Mouse (Mus musculus): ENCODE measurements at regions not wholly inside any gene's neighbourhood (a gene's known extent, or its start where the extent isn't known, plus 50 kb on each side); places are given as distances from the start of the nearest gene placed in this dataset.

GRCm38 (mm10) chr16:30652692-30653091, 53.2 kb downstream of the Fam43a start:
- DNase-seq, result no peak

- DNase-seq, result peak; percentile 27 to 47
Measured at GRCm38 (mm10) chr16:30653806-30654205, 54.3 kb downstream of the Fam43a start.

- no peak for DNase-seq
Measured at GRCm38 (mm10) chr16:30654226-30654625, 54.7 kb downstream of the Fam43a start.

GRCm38 (mm10) chr16:30655798-30656221, 56.3 kb downstream of the Fam43a start:
- DNase-seq, result peak; percentile 54 to 63

GRCm38 (mm10) chr16:30656881-30657280, 57.4 kb downstream of the Fam43a start:
- DNase-seq, result no peak

GRCm38 (mm10) chr16:30658921-30659320, 59.4 kb downstream of the Fam43a start:
- DNase-seq, result no peak

- no peak for DNase-seq
Measured at GRCm38 (mm10) chr16:30661086-30661977, 61.8 kb downstream of the Fam43a start.

GRCm38 (mm10) chr16:30663055-30663454, 63.5 kb downstream of the Fam43a start:
- DNase-seq, result no peak

- DNase-seq, result no peak
Measured at GRCm38 (mm10) chr16:30663971-30664370, 64.4 kb downstream of the Fam43a start.

- no peak for DNase-seq
Measured at GRCm38 (mm10) chr16:30664433-30664832, 64.9 kb downstream of the Fam43a start.

GRCm38 (mm10) chr16:30665881-30666280, 66.4 kb downstream of the Fam43a start:
- no peak for DNase-seq

GRCm38 (mm10) chr16:30669883-30670282, 70.4 kb downstream of the Fam43a start:
- DNase-seq, result no peak

GRCm38 (mm10) chr16:30671584-30671983, 72.1 kb downstream of the Fam43a start:
- DNase-seq, result no peak

- DNase-seq, result no peak
Measured at GRCm38 (mm10) chr16:30672776-30673550, 73.4 kb downstream of the Fam43a start.

GRCm38 (mm10) chr16:30673662-30674061, 74.1 kb downstream of the Fam43a start:
- DNase-seq, result peak in 1 of 2 experiments; percentile 29

GRCm38 (mm10) chr16:30675829-30676228, 76.3 kb downstream of the Fam43a start:
- DNase-seq, result no peak

GRCm38 (mm10) chr16:30677016-30677415, 77.5 kb downstream of the Fam43a start:
- no peak for DNase-seq

GRCm38 (mm10) chr16:30677896-30678707, 78.6 kb downstream of the Fam43a start:
- DNase-seq, result no peak

- no peak for DNase-seq
Measured at GRCm38 (mm10) chr16:30678708-30679492, 79.4 kb downstream of the Fam43a start.

GRCm38 (mm10) chr16:30679493-30679811, 79.9 kb downstream of the Fam43a start:
- DNase-seq, result no peak

GRCm38 (mm10) chr16:30681421-30681820, 81.9 kb downstream of the Fam43a start:
- no peak for DNase-seq

GRCm38 (mm10) chr16:30683986-30684385, 84.5 kb downstream of the Fam43a start:
- DNase-seq, result peak; percentile 14 to 70

All from lung, postnatal 4 days (tissue).